Mouse (Mus musculus) adipose tissue, adult 10 weeks (tissue): ENCODE data around the gene Sypl2. TPM values are rescaled to one million over a fixed set of nuclear protein-coding genes. Genes with fewer than 3 reads are reported as not detected.

Experiments
- polyA plus RNA-seq: library from polyadenylated mRNA; stranded (reverse); fragments of 350-450 nt; fragmentation: Illumina TruSeq; extraction: RNeasy Lipid Tissue Mini Kit (QIAGEN cat#74804); gene quantifications from one replicate; pipeline ENCODE4 v1.2.3, GENCODE M21; 2014; ENCODE audit warnings: low read depth, low replicate concordance

The Sypl2 gene
- 2.5 TPM for polyA plus RNA-seq

GRCm38 (mm10) chr3:108226558-108227350 lies at the start of gene Sypl2:
Gene Sypl2, minus strand, starts transcription at chr3:108226648.

GRCm38 (mm10) chr3:108256719-108257637 lies 30.5 kb upstream of the Sypl2 start, which contains the start of gene Psma5:
Gene Psma5, plus strand, starts transcription at chr3:108256926.

GRCm38 (mm10) chr3:108210771-108211139 lies 15.7 kb downstream of the Sypl2 start, which contains the start of gene Atxn7l2:
Gene Atxn7l2, minus strand, starts transcription at chr3:108210934.

GRCm38 (mm10) chr3:108200329-108201323 lies 25.8 kb downstream of the Sypl2 start, which contains the start of gene Cyb561d1:
Gene Cyb561d1, minus strand, starts transcription at chr3:108201212.

GRCm38 (mm10) chr3:108186098-108187047 lies 40.1 kb downstream of the Sypl2 start, which contains the start of gene Amigo1:
Gene Amigo1, plus strand, starts transcription at chr3:108186335.

Other genes with a start within 250 kb of the Sypl2 start
- gene Gstm2, start 240.2 kb downstream of the Sypl2 start, polyA plus RNA-seq = 898 TPM
- 759 TPM for gene Gstm1, start 208.7 kb downstream of the Sypl2 start, polyA plus RNA-seq
- gene Gstm4, start 181.8 kb downstream of the Sypl2 start, polyA plus RNA-seq = 42.1 TPM
- 24.9 TPM for gene Ampd2, start 140.0 kb downstream of the Sypl2 start, polyA plus RNA-seq
- 7.7 TPM for gene Gnat2, start 133.9 kb downstream of the Sypl2 start, polyA plus RNA-seq
- gene Gnai3, start 80.5 kb downstream of the Sypl2 start, polyA plus RNA-seq = 87.4 TPM
- not detected for gene Gpr61, start 71.8 kb downstream of the Sypl2 start, polyA plus RNA-seq
- 8.0 TPM for gene Amigo1, start 40.3 kb downstream of the Sypl2 start, polyA plus RNA-seq
- 10.6 TPM for gene Cyb561d1, start 25.4 kb downstream of the Sypl2 start, polyA plus RNA-seq
- 7.0 TPM for gene Atxn7l2, start 15.7 kb downstream of the Sypl2 start, polyA plus RNA-seq
- gene Psma5, start 30.3 kb upstream of the Sypl2 start, polyA plus RNA-seq = 108 TPM
- gene Sort1, start 57.4 kb upstream of the Sypl2 start, polyA plus RNA-seq = 317 TPM
- gene Mybphl, start 138.3 kb upstream of the Sypl2 start, polyA plus RNA-seq = not detected
- gene Psrc1, start 157.2 kb upstream of the Sypl2 start, polyA plus RNA-seq = 1.3 TPM
- 20.4 TPM for gene Celsr2, start 188.9 kb upstream of the Sypl2 start, polyA plus RNA-seq
- 113 TPM for gene Sars, start 218.6 kb upstream of the Sypl2 start, polyA plus RNA-seq